In genomic region chr11:96765645-96766044, GRCm38 (mm10) we compare ENCODE assay signal across 10 mouse cellular contexts. TPM values are rescaled to one million over a fixed set of nuclear protein-coding genes. Genes with fewer than 3 reads are reported as not detected.
DNase-seq lines count a peak whose midpoint lies in the region; ATAC-seq and TF ChIP-seq lines count a peak whose summit lies in the region.
"Had no signal": no experiment of that assay in that cellular context is flagged by ENCODE, and none has a peak within 500 bp of the region (broad histone marks: within the 10 kb centered on the region; RNA-seq: fewer than 3 reads in every experiment).

No protein-coding gene starts in this region.

- no peak for TF ChIP-seq POLR2A in olfactory bulb, adult 2 months (IDR thresholded peaks at IDR 0.05; ENCODE audit: insufficient read depth, low read depth, low read length)

- no peak overlapping the region for H3K4me3 ChIP-seq in liver, embryonic 14.5 days (ENCODE audit: insufficient read depth in 1 of 2, low read depth in 2 of 2, low read length in 2 of 2)
- H3K4me3 ChIP-seq in olfactory bulb, adult 2 months (ENCODE audit: insufficient read depth, low read depth, low read length), result no peak overlapping the region

- WGBS in liver, embryonic 14.5 days (ENCODE audit: insufficient replicate concordance), result 13% methylated on average over 7 of the region's 7 CpGs
- WGBS in olfactory bulb, adult 2 months, result 81% methylated on average over 7 of the region's 7 CpGs

- peak; percentile 28; the same call in 1 of the 2 replicates for ATAC-seq in liver, embryonic 14.5 days (ENCODE audit: insufficient read depth)
- ATAC-seq: Patski had no signal

- H3K4me1 ChIP-seq in liver, embryonic 14.5 days (replicated peaks; ENCODE audit: control insufficient read depth in 2 of 2, insufficient read depth in 2 of 2, low read length in 1 of 2), result 0 out of 4 replicates have a peak, but pooled peaks cover 0 to 3% of the 10 kb centered on the region in 2 experiments
- peaks cover 40% of the 10 kb centered on the region for H3K4me1 ChIP-seq in olfactory bulb, adult 2 months (ENCODE audit: control insufficient read depth, insufficient read depth, low read length)

- H3K36me3 ChIP-seq in liver, embryonic 14.5 days (replicated peaks; ENCODE audit: control insufficient read depth, insufficient read depth, low read depth), result peaks cover 3% of the 10 kb centered on the region; the same call in 1 of the 2 replicates

- no peak overlapping the region for H3K9ac ChIP-seq in liver, embryonic 14.5 days (replicated peaks)

- no peak for TF ChIP-seq EP300 in liver, embryonic 14.5 days (IDR thresholded peaks at IDR 0.05; ENCODE audit: low read depth)

- no peak overlapping the region for H3K27ac ChIP-seq in liver, embryonic 14.5 days
- 0 out of 2 replicates have a peak overlapping the region, but pooled peaks have one; percentile 35 for H3K27ac ChIP-seq in olfactory bulb, adult 2 months (ENCODE audit: insufficient read depth, low read depth, low read length)

- DNase-seq in kidney, postnatal 36 days, result peak; percentile 17 to 18
- DNase-seq in kidney, postnatal 14 days, result no peak
- peak; percentile 50 to 78 for DNase-seq in heart, adult 9 months (ENCODE audit: low spot score in 2 of 2)
- no peak for DNase-seq in liver, embryonic 14.5 days (ENCODE audit: low read depth in 3 of 3, low spot score in 3 of 3)
- no peak for DNase-seq in adipocyte (ENCODE audit: low spot score)
- DNase-seq in layer of hippocampus, adult 9-11 months, result no peak
- DNase-seq in retina, postnatal 1 day, result no peak
- DNase-seq: cerebellum, adult 11-12 months had no signal

- H3K9me3 ChIP-seq in liver, embryonic 14.5 days (ENCODE audit: control insufficient read depth, low read length), result no peaks in the 10 kb centered on the region

- H3K4me2 ChIP-seq in liver, embryonic 14.5 days (ENCODE audit: low read depth), result no peak overlapping the region

- no peaks in the 10 kb centered on the region for H3K27me3 ChIP-seq in liver, embryonic 14.5 days (ENCODE audit: control insufficient read depth, insufficient read depth, low read length)
- H3K27me3 ChIP-seq: Patski had no signal

- TF ChIP-seq CTCF in liver, embryonic 14.5 days (IDR thresholded peaks at IDR 0.05; ENCODE audit: low read depth), result no peak
- no peak for TF ChIP-seq CTCF in olfactory bulb, adult 2 months (IDR thresholded peaks at IDR 0.05; ENCODE audit: insufficient read depth, low read depth, low read length)

RNA-seq across cellular contexts. Expression of gene Snx11, which starts 11.7 kb away (rescaled TPM):
- 7.4 and 10.1 TPM in 2 replicates for polyA plus RNA-seq in liver, embryonic 14.5 days (2012; rRNA removed)
- 4.2 and 4.9 TPM in 2 replicates for polyA plus RNA-seq in liver, embryonic 14.5 days (2014; fragmentation: Nextera tagmentation; extraction: Ambion mirVana)
- not detected in 2 replicates for polyA plus RNA-seq in olfactory bulb, adult 2 months (2012; ENCODE audit: insufficient read depth, insufficient read length, low replicate concordance, missing spikeins)

RNA-seq across cellular contexts. Expression of gene Cbx1, which starts 23.3 kb away (rescaled TPM):
- polyA plus RNA-seq in liver, embryonic 14.5 days (2012; rRNA removed), result 9.9 and 23.5 TPM in 2 replicates
- polyA plus RNA-seq in liver, embryonic 14.5 days (2014; fragmentation: Nextera tagmentation; extraction: Ambion mirVana), result 25.0 and 26.0 TPM in 2 replicates
- not detected in 2 replicates for polyA plus RNA-seq in olfactory bulb, adult 2 months (2012; ENCODE audit: insufficient read depth, insufficient read length, low replicate concordance, missing spikeins)

Comparison
In these comparisons a context has a peak if more than half of its experiments do, and no peak if none do; other contexts are left out.
1. DNase-seq: peak in kidney, postnatal 36 days (2 of 2) and heart, adult 9 months (2 of 2); none in kidney, postnatal 14 days (single experiment), liver, embryonic 14.5 days (0 of 3), adipocyte (single experiment), layer of hippocampus, adult 9-11 months (single experiment) and retina, postnatal 1 day (single experiment).